Mouse (Mus musculus) myocyte (in vitro differentiated cells): ENCODE results near the gene Nmral1. TPM values are rescaled to one million over a fixed set of nuclear protein-coding genes. Genes with fewer than 3 reads are reported as not detected.

Experiments
- H3K27me3 ChIP-seq: one replicate; pipeline ENCODE4 v1.6.1; 2011; ENCODE audit not compliant: control insufficient read depth, insufficient read depth, insufficient read length
- H3K36me3 ChIP-seq: one replicate; pipeline ENCODE4 v1.6.1; 2011; ENCODE audit not compliant: control insufficient read depth, insufficient read depth
- H3K4me2 ChIP-seq: one replicate; pipeline ENCODE4 v1.6.1; 2011; ENCODE audit warnings: low read depth, control low read depth
- H3K4me3 ChIP-seq: one replicate; pipeline ENCODE4 v1.5.1; 2011; ENCODE audit warnings: mild to moderate bottlenecking, control low read depth, moderate library complexity
- H3K79me2 ChIP-seq: one replicate; pipeline ENCODE4 v1.6.1; 2011; ENCODE audit not compliant: control insufficient read depth, insufficient read depth
- H3ac ChIP-seq: one replicate; pipeline ENCODE4 v1.6.1; 2011; ENCODE audit not compliant: control insufficient read depth, insufficient read length
- CEBPB ChIP-seq: IDR thresholded peaks from 2 replicates; pipeline ENCODE4 v1.6.1; 2011; ENCODE audit warnings: mild to moderate bottlenecking, moderate library complexity; ENCODE audit not compliant: poor library complexity, insufficient read depth, severe bottlenecking
- E2F4 ChIP-seq: IDR thresholded peaks from one replicate; pipeline ENCODE4 v1.6.1; 2011; ENCODE audit warnings: mild to moderate bottlenecking, control low read depth, moderate library complexity; ENCODE audit not compliant: insufficient read depth
- MAX ChIP-seq: IDR thresholded peaks from one replicate; pipeline ENCODE4 v1.6.1; 2011; ENCODE audit warnings: low read depth, mild to moderate bottlenecking, control low read depth
- MYOD1 ChIP-seq, 3 experiments: IDR thresholded peaks; one replicate each; pipeline ENCODE4 v1.6.1; 2011; ENCODE audit warnings: control low read depth in 2 of 3, low read depth in 2 of 3, mild to moderate bottlenecking in 2 of 3, moderate library complexity in 1 of 3; ENCODE audit not compliant: insufficient read length in 2 of 3, control insufficient read depth in 1 of 3
- MYOG ChIP-seq, 3 experiments: IDR thresholded peaks; one replicate each; pipeline ENCODE4 v1.6.1; 2011; ENCODE audit warnings: control low read depth in 2 of 3, low read depth in 2 of 3, mild to moderate bottlenecking in 2 of 3; ENCODE audit not compliant: insufficient read length in 2 of 3, control insufficient read depth in 1 of 3, insufficient read depth in 1 of 3
- POLR2A ChIP-seq: IDR thresholded peaks from one replicate; pipeline ENCODE4 v1.6.1; 2011; ENCODE audit warnings: low read depth, mild to moderate bottlenecking, control low read depth, moderate library complexity; ENCODE audit not compliant: insufficient read length
- POLR2AphosphoS2 ChIP-seq: IDR thresholded peaks from one replicate; pipeline ENCODE4 v1.6.1; 2011; ENCODE audit warnings: low read depth, control low read depth; ENCODE audit not compliant: insufficient read length
- REST ChIP-seq: IDR thresholded peaks from one replicate; pipeline ENCODE4 v1.6.1; 2011; ENCODE audit warnings: mild to moderate bottlenecking, control low read depth, moderate library complexity; ENCODE audit not compliant: insufficient read depth, insufficient read length
- SRF ChIP-seq: IDR thresholded peaks from one replicate; pipeline ENCODE4 v1.6.1; 2011; ENCODE audit warnings: low read depth; ENCODE audit not compliant: control insufficient read depth, insufficient read length
- TCF12 ChIP-seq: IDR thresholded peaks from one replicate; pipeline ENCODE4 v1.6.1; 2011; ENCODE audit warnings: mild to moderate bottlenecking, control low read depth; ENCODE audit not compliant: poor library complexity, insufficient read depth, severe bottlenecking
- TCF3 ChIP-seq: IDR thresholded peaks from one replicate; pipeline ENCODE4 v1.6.1; 2011; ENCODE audit warnings: low read depth, control low read depth; ENCODE audit not compliant: insufficient read length
- USF1 ChIP-seq: IDR thresholded peaks from one replicate; pipeline ENCODE4 v1.6.1; 2011; ENCODE audit warnings: low read depth, mild to moderate bottlenecking, control low read depth, moderate library complexity
- polyA plus RNA-seq: library from polyadenylated mRNA; unstranded; fragments of >200 nt; fragmentation: generic; extraction: Trizol; gene quantifications from one replicate; pipeline ENCODE4 v1.2.1, GENCODE M21; 2012; ENCODE audit warnings: missing spikeins

Gene Nmral1
- polyA plus RNA-seq, 1 experiment: 13.3 TPM

GRCm38 (mm10) chr16:4679121-4680018, 39.8 kb downstream of the Nmral1 start, which contains the start of gene Coro7:
TSS of gene Coro7 (minus strand) at chr16:4679777.
- peak in 2 of 3 experiments; percentile 85 to 90 for TF ChIP-seq MYOD1 (IDR thresholded peaks at IDR 0.05; ENCODE audit: control insufficient read depth in 1 of 3, insufficient read length in 2 of 3, low read depth in 2 of 3)
- TF ChIP-seq USF1: peak; percentile 85
- TF ChIP-seq MYOG (IDR thresholded peaks at IDR 0.05; ENCODE audit: control insufficient read depth in 1 of 3, insufficient read depth in 1 of 3, insufficient read length in 2 of 3, low read depth in 2 of 3): peak; percentile 66 to 92 (median 83)
- peak; percentile 80 for TF ChIP-seq POLR2A
- TF ChIP-seq REST: no peak
- TF ChIP-seq POLR2AphosphoS2: peak; percentile 89
- no peak for TF ChIP-seq MAX
- peak within 1 kb of the TSS; percentile 87 for H3K4me2 ChIP-seq
- H3K36me3 ChIP-seq: peaks cover 23% of the 10 kb centered on the region
- no peaks in the 10 kb centered on the region for H3K27me3 ChIP-seq
- H3ac ChIP-seq: peak within 1 kb of the TSS; percentile 44
- H3K4me3 ChIP-seq: peak within 1 kb of the TSS; percentile 58
- peaks cover 4% of the 10 kb centered on the region for H3K79me2 ChIP-seq

DNA sequence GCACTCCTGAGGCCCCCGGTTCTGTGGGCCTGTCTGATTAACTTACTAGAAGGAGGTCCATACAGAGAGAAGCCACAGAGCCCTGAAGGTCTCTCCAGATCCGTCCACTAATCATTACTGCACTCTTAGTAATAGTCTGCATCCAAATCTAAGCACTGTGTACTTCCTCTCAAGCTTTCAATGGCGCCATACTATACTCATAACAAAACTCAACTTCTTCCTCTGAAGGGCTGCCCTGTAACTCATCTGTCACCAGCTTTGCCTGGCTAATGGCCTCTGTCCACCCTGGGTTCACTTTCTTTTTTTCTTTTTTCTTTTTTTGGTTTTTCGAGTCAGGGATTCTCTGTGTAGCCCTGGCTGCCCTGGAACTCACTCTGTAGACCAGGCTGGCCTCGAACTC, 41.1 kb downstream of the Nmral1 start:
- Histone ChIP-seq H3K36me3 (peaks cover 28% of the 10 kb centered on the region), H3K27me3 (no peaks in the 10 kb centered on the region), H3K4me2 (peak overlapping the region; percentile 87), H3ac (no peak overlapping the region), H3K79me2 (no peaks in the 10 kb centered on the region), H3K4me3 (peak overlapping the region; percentile 58)
- TF ChIP-seq TCF3 (no peak), POLR2A (no peak), E2F4 (no peak), MYOG (IDR thresholded peaks at IDR 0.05; ENCODE audit: control insufficient read depth in 1 of 3, insufficient read depth in 1 of 3, insufficient read length in 2 of 3, low read depth in 2 of 3) (no peak), USF1 (no peak), MYOD1 (IDR thresholded peaks at IDR 0.05; ENCODE audit: control insufficient read depth in 1 of 3, insufficient read length in 2 of 3, low read depth in 2 of 3) (no peak), REST (no peak), POLR2AphosphoS2 (no peak), CEBPB (no peak), MAX (no peak)

- peaks cover 38% of the 10 kb centered on the region for H3K36me3 ChIP-seq
- no peak overlapping the region for H3K4me3 ChIP-seq
- H3K79me2 ChIP-seq: no peaks in the 10 kb centered on the region
- H3ac ChIP-seq: no peak overlapping the region
- TF ChIP-seq CEBPB: no peak
- TF ChIP-seq TCF12: no peak
- TF ChIP-seq USF1: no peak
- no peak for TF ChIP-seq MYOG (IDR thresholded peaks at IDR 0.05; ENCODE audit: control insufficient read depth in 1 of 3, insufficient read depth in 1 of 3, insufficient read length in 2 of 3, low read depth in 2 of 3)
- no peak for TF ChIP-seq SRF
- no peak for TF ChIP-seq E2F4
- H3K4me2 ChIP-seq: no peak overlapping the region
- H3K27me3 ChIP-seq: no peaks in the 10 kb centered on the region
Measured at GRCm38 (mm10) chr16:4676836-4677235, 42.3 kb downstream of the Nmral1 start.

DNA sequence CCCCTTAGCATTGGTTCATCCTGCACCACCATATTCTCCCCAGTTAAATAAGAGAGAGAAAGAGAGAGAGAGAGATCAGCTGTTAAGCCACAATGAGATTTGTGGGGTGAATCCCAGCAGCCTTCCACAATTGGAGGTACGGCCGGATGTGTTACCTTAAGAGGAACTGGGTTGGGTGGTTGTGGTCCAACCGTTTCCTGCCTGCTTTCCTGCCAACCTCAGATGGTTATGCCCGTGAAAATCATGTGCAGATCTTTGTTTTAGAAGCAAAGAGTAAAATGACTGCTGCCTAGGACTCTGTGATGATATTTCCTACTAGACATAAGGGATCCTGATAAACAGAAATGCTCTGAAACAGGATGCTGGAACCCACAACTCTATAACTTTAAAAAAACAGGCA, 45.1 kb downstream of the Nmral1 start:
- Histone ChIP-seq H3K4me2 (no peak overlapping the region), H3K36me3 (peaks cover 43% of the 10 kb centered on the region), H3K27me3 (no peaks in the 10 kb centered on the region), H3K79me2 (no peaks in the 10 kb centered on the region), H3ac (no peak overlapping the region), H3K4me3 (no peak overlapping the region)
- TF ChIP-seq MAX: no peak
- TF ChIP-seq TCF3: no peak

- no peak overlapping the region for H3K4me3 ChIP-seq
- no peaks in the 10 kb centered on the region for H3K79me2 ChIP-seq
- H3K27me3 ChIP-seq: no peaks in the 10 kb centered on the region
- H3K4me2 ChIP-seq: no peak overlapping the region
- peaks cover 36% of the 10 kb centered on the region for H3K36me3 ChIP-seq
- no peak for TF ChIP-seq POLR2AphosphoS2
- no peak for TF ChIP-seq CEBPB
- TF ChIP-seq USF1: no peak
- no peak for TF ChIP-seq SRF
- no peak for TF ChIP-seq POLR2A
- TF ChIP-seq MYOD1 (IDR thresholded peaks at IDR 0.05; ENCODE audit: control insufficient read depth in 1 of 3, insufficient read length in 2 of 3, low read depth in 2 of 3): no peak
- TF ChIP-seq E2F4: no peak
- TF ChIP-seq TCF12: no peak
- no peak for TF ChIP-seq MYOG (IDR thresholded peaks at IDR 0.05; ENCODE audit: control insufficient read depth in 1 of 3, insufficient read depth in 1 of 3, insufficient read length in 2 of 3, low read depth in 2 of 3)
- no peak for TF ChIP-seq TCF3
- no peak for TF ChIP-seq MAX
- no peak for TF ChIP-seq REST
- no peak overlapping the region for H3ac ChIP-seq
Measured at GRCm38 (mm10) chr16:4670317-4670716, 48.8 kb downstream of the Nmral1 start.
